Mouse (Mus musculus) midbrain, embryonic 13.5 days (tissue): ENCODE results near the gene Atp4a. TPM values are rescaled to one million over a fixed set of nuclear protein-coding genes. Genes with fewer than 3 reads are reported as not detected.
A peak's percentile ranks its signal among the peaks of the same experiment; 100 is the strongest.
"Not testable (repeated sequence)": the region's sequence is repeated elsewhere in the genome, so short reads cannot be mapped to it uniquely, and the experiment has no call there.

Source experiments
- ATAC-seq: fragments of 200-750 bp; cut with Nextera tagmentation; 2 replicates; pipeline ENCODE4 v1.8.0; 2017; ENCODE audit warnings: mild to moderate bottlenecking, moderate TSS enrichment, moderate library complexity
- H3K27ac ChIP-seq: fragments of 300-500 bp; sonication (generic); 2 replicates; pipeline ENCODE4 v1.5.1; 2015; ENCODE audit warnings: inconsistent platforms, mild to moderate bottlenecking, moderate library complexity
- H3K27me3 ChIP-seq: fragments of 300-500 bp; sonication (generic); 2 replicates; pipeline ENCODE4 v1.6.1; 2015; ENCODE audit warnings: mild to moderate bottlenecking, inconsistent platforms
- H3K36me3 ChIP-seq: fragments of 300-500 bp; sonication (generic); 2 replicates; pipeline ENCODE4 v1.6.1; 2015; ENCODE audit warnings: mild to moderate bottlenecking, inconsistent platforms
- H3K4me1 ChIP-seq: fragments of 300-500 bp; sonication (generic); replicated peaks from 2 replicates; pipeline ENCODE4 v1.6.1; 2015; ENCODE audit warnings: inconsistent platforms
- H3K4me2 ChIP-seq: fragments of 300-500 bp; sonication (generic); replicated peaks from 2 replicates; pipeline ENCODE4 v1.6.1; 2015; ENCODE audit warnings: moderate library complexity, mild to moderate bottlenecking, inconsistent platforms
- H3K4me3 ChIP-seq: fragments of 300-500 bp; sonication (generic); replicated peaks from 2 replicates; pipeline ENCODE4 v1.5.1; 2015; ENCODE audit warnings: mild to moderate bottlenecking, inconsistent platforms
- H3K9ac ChIP-seq: fragments of 300-500 bp; sonication (generic); replicated peaks from 2 replicates; pipeline ENCODE4 v1.6.1; 2015; ENCODE audit warnings: mild to moderate bottlenecking, inconsistent platforms
- H3K9me3 ChIP-seq: fragments of 300-500 bp; sonication (generic); 2 replicates; pipeline ENCODE4 v1.6.1; 2016; ENCODE audit warnings: mild to moderate bottlenecking, inconsistent platforms
- whole genome bisulfite sequencing: fragments of 180-500 bp; shearing (Covaris S2); methylation state at CpG from one replicate; pipeline ENCODE4 v1.1.7; 2015; 5-methylcytosine and 5-hydroxymethylcytosine counted together
- polyA plus RNA-seq: library from polyadenylated mRNA; unstranded; fragments of >200 nt; fragmentation: Nextera tagmentation; extraction: Ambion mirVana; gene quantifications from 2 replicates; pipeline ENCODE4 v1.2.1, GENCODE M21; 2015

Atp4a gene
- polyA plus RNA-seq, 1 experiment from 2014 or later, result 0.62 TPM

DNA sequence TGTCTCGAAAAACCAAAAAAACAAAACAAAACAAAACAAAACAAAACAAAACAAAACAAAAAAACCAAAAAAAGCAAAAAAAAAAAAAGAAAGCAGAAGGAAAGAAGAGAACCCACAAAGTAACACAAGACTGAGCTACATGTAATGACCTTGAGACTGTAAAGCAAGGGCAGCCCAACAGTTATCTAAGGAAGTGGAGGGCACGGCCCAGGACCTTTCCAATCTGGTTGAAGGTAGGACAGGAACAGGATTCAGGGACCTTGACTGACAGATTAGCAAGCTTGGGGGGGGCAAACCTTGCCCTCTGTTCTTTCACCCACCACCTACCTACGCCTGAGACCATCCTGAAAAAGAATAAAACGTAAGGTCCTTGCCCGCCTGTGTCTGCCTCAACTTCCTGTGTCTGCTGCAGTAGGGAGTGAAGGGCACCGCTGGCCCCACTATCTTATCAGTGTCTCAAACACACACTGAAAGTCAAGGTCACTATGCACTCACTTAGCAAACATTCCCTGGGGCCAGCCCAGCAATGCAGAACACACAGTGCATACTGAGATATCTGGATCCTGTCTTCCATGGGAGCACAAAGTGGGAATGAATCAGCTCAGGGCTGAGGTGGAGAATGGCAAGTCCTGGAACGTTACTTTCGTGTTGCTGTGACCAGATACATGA, 5.7 kb upstream of the Atp4a start:
- WGBS, result 80% methylated on average over 8 of the region's 8 CpGs
- H3K36me3 ChIP-seq, result no peaks in the 10 kb centered on the region
- H3K27ac ChIP-seq, result no peak overlapping the region
- ATAC-seq, result no peak
- no peaks in the 10 kb centered on the region for H3K27me3 ChIP-seq
- H3K4me3 ChIP-seq, result no peak overlapping the region
- H3K9me3 ChIP-seq, result no peaks in the 10 kb centered on the region
- no peak overlapping the region for H3K4me2 ChIP-seq
- no peaks in the 10 kb centered on the region for H3K4me1 ChIP-seq
- no peak overlapping the region for H3K9ac ChIP-seq

DNA sequence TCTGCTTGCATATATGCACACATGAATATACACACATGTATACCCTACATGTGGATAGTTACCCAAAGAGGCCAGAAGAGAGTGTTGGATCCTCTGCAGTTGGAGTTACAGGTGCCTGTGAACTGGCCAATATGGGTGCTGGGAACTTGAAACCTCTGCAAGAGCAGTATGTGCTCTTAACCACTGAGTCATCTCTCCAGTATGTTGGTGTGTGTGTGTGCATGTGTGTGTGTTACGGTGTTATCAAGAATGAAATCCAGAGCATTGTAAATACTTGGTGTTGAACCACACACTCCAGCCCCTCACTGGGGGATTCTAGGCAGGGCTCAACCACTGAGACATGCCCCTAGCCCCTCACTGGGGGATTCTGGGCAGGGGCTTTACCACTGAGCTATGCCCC, 4.6 kb upstream of the Atp4a start:
- Histone ChIP-seq H3K36me3 (no peaks in the 10 kb centered on the region), H3K4me3 (no peak overlapping the region), H3K9me3 (no peaks in the 10 kb centered on the region), H3K4me1 (no peaks in the 10 kb centered on the region), H3K4me2 (no peak overlapping the region), H3K27ac (no peak overlapping the region), H3K9ac (no peak overlapping the region), H3K27me3 (no peaks in the 10 kb centered on the region)
- 88% methylated on average over 1 of the region's 1 CpGs for WGBS
- no peak for ATAC-seq

DNA sequence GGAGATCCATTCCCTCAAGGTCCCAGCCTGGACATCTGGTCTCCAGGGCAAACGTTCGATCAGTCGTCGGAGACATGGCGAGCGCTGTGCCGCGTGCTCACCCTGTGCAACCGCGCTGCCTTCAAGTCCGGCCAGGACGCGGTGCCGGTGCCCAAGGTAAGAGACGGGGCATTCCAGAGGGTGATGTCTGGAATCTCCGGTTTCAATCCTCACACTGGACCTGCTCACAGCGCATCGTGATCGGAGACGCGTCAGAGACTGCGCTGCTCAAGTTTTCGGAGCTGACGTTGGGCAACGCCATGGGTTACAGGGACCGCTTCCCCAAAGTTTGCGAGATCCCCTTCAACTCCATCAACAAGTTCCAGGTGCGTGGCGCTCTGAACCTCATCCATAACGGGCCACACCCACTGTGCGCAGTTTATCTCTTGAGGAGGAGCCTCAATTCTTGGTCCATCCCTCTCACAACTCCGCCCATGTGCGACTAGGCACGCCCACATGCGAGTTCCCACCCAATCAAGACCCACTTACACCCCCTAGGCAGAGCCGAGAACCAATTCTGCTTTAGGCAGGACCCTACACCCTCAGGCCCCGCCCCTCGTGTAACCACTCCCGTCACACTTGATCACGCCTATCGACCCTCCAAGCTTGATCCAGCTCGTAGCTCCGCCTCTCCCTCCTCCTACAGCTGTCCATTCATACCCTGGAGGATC, 5.2 kb downstream of the Atp4a start:
- peak; percentile 92 for ATAC-seq
- Histone ChIP-seq H3K4me1 (peaks cover 13% of the 10 kb centered on the region), H3K9ac (peak overlapping the region; percentile 28; the same call in 1 of the 2 replicates), H3K27me3 (peaks cover 44% of the 10 kb centered on the region), H3K27ac (no peak overlapping the region), H3K9me3 (no peaks in the 10 kb centered on the region), H3K4me3 (peak overlapping the region; percentile 35), H3K4me2 (peak overlapping the region; percentile 57), H3K36me3 (no peaks in the 10 kb centered on the region)
- WGBS, result 3% methylated on average over 43 of the region's 43 CpGs

DNA sequence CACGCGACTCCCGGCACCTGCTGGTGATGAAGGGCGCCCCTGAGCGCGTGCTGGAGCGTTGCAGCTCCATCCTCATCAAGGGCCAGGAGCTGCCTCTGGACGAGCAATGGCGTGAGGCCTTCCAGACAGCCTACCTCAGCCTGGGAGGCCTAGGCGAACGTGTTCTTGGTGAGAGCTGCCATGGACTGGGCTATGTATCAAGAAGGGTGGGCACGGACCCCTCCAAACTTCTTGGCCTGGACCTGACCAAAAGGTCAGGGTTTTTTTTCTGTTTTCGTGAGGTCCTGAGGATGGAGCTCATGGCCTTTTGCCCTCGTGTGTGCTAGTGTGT, 5.7 kb downstream of the Atp4a start:
- Histone ChIP-seq H3K9me3 (no peaks in the 10 kb centered on the region), H3K9ac (peak overlapping the region; percentile 28; the same call in 1 of the 2 replicates), H3K36me3 (no peaks in the 10 kb centered on the region), H3K4me1 (peaks cover 13% of the 10 kb centered on the region), H3K27ac (no peak overlapping the region), H3K4me3 (peak overlapping the region; percentile 35), H3K27me3 (peaks cover 44% of the 10 kb centered on the region), H3K4me2 (peak overlapping the region; percentile 57)
- 9% methylated on average over 14 of the region's 14 CpGs for WGBS
- no peak for ATAC-seq

DNA sequence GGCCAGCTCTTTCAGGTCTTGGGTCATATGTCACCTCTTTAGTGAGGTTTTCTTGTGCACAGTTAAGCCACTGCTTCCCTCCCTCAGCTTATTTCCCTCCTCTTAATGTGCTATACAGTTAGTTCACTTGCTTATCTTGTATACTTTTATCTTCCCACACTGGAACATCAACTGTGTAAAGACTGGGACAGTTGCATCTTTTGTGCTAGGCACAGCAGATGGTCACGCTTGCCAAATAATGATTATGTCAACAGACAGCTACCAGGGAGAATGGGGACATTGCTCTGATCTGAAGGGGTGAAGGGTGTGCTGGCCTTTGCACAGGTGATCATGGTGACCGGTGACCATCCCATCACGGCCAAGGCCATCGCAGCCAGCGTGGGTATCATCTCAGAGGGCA, 7.7 kb downstream of the Atp4a start:
- WGBS, result 88% methylated on average over 5 of the region's 5 CpGs
- Histone ChIP-seq H3K9me3 (no peaks in the 10 kb centered on the region), H3K27ac (no peak overlapping the region), H3K4me3 (no peak overlapping the region), H3K4me2 (no peak overlapping the region), H3K36me3 (no peaks in the 10 kb centered on the region), H3K4me1 (peaks cover 16% of the 10 kb centered on the region), H3K27me3 (peaks cover 44% of the 10 kb centered on the region), H3K9ac (no peak overlapping the region)
- ATAC-seq, result no peak

DNA sequence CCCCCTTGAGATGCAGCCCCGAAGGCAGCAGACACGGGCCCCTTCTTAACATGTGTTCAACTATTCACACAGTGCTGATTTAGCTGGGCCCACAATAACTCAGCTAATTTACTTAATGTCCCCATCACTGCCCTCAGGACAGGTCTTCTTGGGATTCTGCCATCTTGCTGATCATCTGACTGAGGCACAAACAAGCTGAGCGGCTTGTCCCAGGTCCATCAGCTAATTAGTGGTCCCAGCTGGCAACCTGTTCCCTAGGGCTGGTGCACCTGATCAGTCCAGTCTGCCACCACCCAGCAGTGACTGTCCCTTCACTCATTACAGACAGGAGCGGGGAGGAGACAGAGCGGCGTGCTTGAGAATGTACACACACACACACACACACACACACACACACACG, 9.3 kb downstream of the Atp4a start:
- no peak overlapping the region for H3K9ac ChIP-seq
- whole genome bisulfite sequencing, result 72% methylated on average over 7 of the region's 7 CpGs
- H3K4me1 ChIP-seq, result peaks cover 16% of the 10 kb centered on the region
- no peak overlapping the region for H3K4me2 ChIP-seq
- H3K4me3 ChIP-seq, result no peak overlapping the region
- no peaks in the 10 kb centered on the region for H3K9me3 ChIP-seq
- H3K36me3 ChIP-seq, result peaks cover 2% of the 10 kb centered on the region
- ATAC-seq, result no peak
- H3K27me3 ChIP-seq, result peaks cover 28% of the 10 kb centered on the region
- no peak overlapping the region for H3K27ac ChIP-seq

DNA sequence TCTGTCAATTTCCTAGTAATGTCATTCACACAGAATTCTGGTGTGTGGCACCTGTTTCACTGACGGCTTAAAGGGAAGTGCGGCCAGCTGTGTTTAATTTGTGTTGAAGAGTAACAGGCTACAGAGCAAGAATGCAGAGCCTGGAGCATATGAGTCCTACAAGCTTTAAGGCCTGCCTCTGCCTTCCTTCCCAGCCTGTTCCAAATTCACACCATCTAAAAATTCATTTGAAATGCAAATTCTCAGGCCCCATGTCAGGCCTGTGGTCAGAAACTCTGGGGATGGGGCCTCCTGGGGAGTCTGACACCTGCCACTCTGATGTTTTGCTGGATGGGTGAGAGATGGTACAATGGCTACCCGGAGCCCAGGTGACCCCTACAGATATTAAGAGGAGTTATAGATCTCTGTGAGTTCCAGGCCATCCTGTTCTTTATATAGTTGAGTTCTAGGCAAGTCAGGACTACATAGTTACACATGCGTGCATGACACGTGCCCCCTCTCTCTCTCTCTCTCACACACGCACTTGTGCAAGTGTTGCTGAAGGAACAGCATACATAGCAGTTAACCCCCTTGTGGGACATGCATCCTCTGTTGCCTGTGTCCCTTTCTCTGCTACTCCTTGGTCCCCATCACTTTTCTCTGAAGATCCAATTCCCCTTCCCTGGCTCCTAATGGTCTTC, 11.4 kb downstream of the Atp4a start:
- 78% methylated on average over 6 of the region's 6 CpGs for WGBS
- peaks cover 8% of the 10 kb centered on the region; the same call in 1 of the 2 replicates for H3K27me3 ChIP-seq
- peaks cover 11% of the 10 kb centered on the region for H3K4me1 ChIP-seq
- H3K4me3 ChIP-seq, result no peak overlapping the region
- ATAC-seq, result no peak
- no peak overlapping the region for H3K9ac ChIP-seq
- H3K36me3 ChIP-seq, result peaks cover 17% of the 10 kb centered on the region
- H3K27ac ChIP-seq, result no peak overlapping the region
- H3K9me3 ChIP-seq, result no peaks in the 10 kb centered on the region
- H3K4me2 ChIP-seq, result no peak overlapping the region

DNA sequence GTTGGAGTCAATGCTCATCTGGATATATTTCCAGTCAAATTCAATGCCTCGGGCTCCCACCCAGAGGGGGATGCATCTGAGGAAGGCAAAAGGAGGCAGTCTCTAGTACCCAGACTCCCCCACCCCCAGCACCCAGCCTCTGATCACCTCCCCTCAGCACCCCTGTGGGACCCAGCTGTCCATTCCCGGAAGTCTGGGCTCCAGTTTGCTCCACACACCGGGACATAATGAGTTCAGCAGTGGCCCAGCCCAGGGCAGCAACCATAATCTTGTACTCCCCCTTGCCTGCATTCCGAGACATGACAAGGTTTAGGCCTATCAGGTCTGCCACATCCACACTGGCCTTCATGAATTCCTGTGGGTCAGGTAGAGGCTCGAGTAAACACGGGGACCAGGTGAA, 16.2 kb downstream of the Atp4a start:
- no peaks in the 10 kb centered on the region for H3K27me3 ChIP-seq
- peaks cover 33% of the 10 kb centered on the region for H3K4me1 ChIP-seq
- H3K4me2 ChIP-seq, result peak overlapping the region; percentile 74
- WGBS, result 93% methylated on average over 6 of the region's 6 CpGs
- no peak for ATAC-seq
- H3K36me3 ChIP-seq, result peaks cover 35% of the 10 kb centered on the region
- H3K9me3 ChIP-seq, result no peaks in the 10 kb centered on the region
- H3K9ac ChIP-seq, result peak overlapping the region; percentile 83; the same call in 1 of the 2 replicates
- no peak overlapping the region for H3K27ac ChIP-seq
- peak overlapping the region; percentile 64 for H3K4me3 ChIP-seq

DNA sequence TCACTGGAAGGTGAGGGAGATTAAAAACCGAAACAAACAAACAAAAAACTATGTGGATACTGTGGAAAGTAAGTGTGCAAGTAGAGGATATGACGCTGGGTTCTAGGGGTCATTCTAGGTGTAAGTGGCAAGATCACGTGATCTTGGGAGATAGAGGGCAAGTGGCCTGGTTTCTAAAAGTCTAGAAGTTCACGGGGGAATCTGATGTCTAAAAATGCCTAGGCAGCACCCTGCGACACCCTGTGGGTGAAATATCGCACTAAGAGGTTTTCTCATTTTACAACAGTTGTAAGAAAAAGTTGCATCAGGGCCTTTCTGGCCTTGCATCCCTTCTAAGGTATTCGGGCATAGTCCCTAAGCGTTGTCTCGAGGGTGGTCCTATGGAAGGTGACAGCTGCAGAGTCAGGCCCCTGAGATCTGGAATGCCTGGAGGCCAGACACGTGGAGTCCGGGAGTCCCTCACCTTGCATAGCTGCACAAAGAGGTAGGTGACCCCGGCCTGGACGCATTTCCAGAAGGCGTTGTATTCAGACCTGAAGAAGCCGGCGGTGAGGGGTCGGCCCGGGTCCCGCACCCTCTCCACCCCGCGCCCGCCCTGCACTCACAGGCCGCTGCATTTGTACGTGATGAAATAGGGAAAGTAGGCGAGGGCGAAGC, 16.9 kb downstream of the Atp4a start:
- peak overlapping the region; percentile 95 for H3K27ac ChIP-seq
- 8% methylated on average over 26 of the region's 26 CpGs for WGBS
- peak overlapping the region; percentile 64 for H3K4me3 ChIP-seq
- no peak; the same call in 1 of the 2 replicates for ATAC-seq
- no peaks in the 10 kb centered on the region for H3K9me3 ChIP-seq
- H3K27me3 ChIP-seq, result no peaks in the 10 kb centered on the region
- peak overlapping the region; percentile 74 for H3K4me2 ChIP-seq
- peaks cover 31% of the 10 kb centered on the region for H3K4me1 ChIP-seq
- H3K9ac ChIP-seq, result peak overlapping the region; percentile 83
- H3K36me3 ChIP-seq, result peaks cover 42% of the 10 kb centered on the region

DNA sequence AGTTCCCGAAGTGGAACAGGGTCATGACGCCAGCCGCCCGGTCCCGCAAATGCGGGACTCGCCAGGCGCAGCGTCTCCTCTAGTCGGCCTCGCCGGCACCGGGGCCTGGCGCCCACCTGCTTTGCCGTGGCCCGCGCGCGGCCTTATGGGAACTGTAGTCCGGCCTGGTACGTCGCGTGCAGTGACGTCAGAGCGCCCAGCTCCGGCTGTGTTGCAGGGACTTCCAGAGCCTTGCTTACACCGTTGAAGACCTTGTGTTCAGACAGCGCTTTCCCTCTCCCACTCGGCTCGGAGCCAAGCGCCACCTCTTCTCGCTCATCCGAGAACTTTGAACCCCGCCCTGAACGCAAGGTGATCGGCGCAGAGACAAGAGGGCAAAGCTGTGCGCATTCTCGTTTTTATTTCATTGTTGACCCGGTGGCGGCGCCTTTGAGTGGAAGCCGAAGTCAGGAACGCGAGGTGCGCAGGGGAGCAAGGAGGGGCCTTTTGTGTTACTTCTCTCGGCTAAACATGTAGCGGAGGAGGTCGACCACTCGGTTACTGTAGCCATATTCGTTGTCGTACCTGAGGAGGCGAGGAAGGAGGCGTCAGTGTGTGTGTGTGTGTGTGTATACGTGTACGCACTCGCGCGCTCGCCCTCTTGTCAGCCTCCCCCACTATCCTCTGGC, 17.5 kb downstream of the Atp4a start, which contains the start of gene Tmem147:
TSS of gene Tmem147 (minus strand) at position 145 of the 668 bp plus-strand sequence.
- WGBS, result under 1% methylated on average over 60 of the region's 60 CpGs
- Histone ChIP-seq H3K36me3 (peaks cover 48% of the 10 kb centered on the region), H3K4me1 (peaks cover 31% of the 10 kb centered on the region), H3K9me3 (no peaks in the 10 kb centered on the region), H3K27ac (peak within 1 kb of the TSS; percentile 95), H3K4me3 (peak within 1 kb of the TSS; percentile 64), H3K9ac (peak within 1 kb of the TSS; percentile 83), H3K27me3 (no peaks in the 10 kb centered on the region), H3K4me2 (peak within 1 kb of the TSS; percentile 74)
- peak; percentile 98 for ATAC-seq

DNA sequence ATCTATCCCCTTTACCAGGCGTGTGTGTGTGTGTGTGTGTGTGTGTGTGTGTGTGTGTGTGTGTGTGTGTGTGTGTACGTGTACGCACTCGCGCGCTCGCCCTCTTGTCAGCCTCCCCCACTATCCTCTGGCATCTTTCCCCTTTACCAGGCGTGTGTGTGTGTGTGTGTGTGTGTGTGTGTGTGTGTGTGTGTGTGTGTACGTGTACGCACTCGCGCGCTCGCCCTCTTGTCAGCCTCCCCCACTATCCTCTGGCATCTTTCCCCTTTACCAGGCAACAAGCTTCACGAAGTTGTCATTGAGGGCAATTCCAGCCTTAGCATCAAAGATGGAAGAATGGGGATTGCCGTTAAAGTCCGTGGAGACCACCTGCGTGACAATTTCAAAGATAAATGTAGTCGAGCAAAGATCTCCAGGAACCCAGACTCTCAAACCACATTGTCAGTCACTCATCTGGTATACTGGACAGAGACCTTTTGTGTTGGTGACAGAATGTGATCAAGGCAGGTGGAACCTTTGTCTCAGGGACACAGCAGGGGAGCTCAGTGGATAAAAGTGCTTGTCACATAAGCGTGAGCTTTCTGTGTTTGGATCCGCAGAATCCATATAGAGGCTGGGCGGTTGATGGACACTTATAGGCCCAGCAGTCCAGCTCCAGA, 18.2 kb downstream of the Atp4a start:
- Histone ChIP-seq H3K27ac (peak overlapping the region; percentile 95), H3K9ac (peak overlapping the region; percentile 83), H3K36me3 (peaks cover 54% of the 10 kb centered on the region), H3K4me3 (peak overlapping the region; percentile 64), H3K4me1 (peaks cover 31% of the 10 kb centered on the region), H3K4me2 (peak overlapping the region; percentile 74)
- not testable (repeated sequence) for H3K27me3 ChIP-seq, ATAC-seq, H3K9me3 ChIP-seq
- WGBS, result 17% methylated on average over 10 of the region's 22 CpGs
